Mouse (Mus musculus) CH12.LX (cell line): ENCODE data around the gene Ncbp1. TPM values are rescaled to one million over a fixed set of nuclear protein-coding genes. Genes with fewer than 3 reads are reported as not detected.

Experiments used
- DNase-seq: peaks from one replicate; pipeline ENCODE4 v3.0.0-alpha.2; 2013; ENCODE audit errors: extremely low read depth
- H3K27ac ChIP-seq: 2 replicates; pipeline ENCODE4 v1.5.1; 2012; ENCODE audit warnings: low read depth, mild to moderate bottlenecking, control low read depth, moderate library complexity; ENCODE audit not compliant: insufficient read depth
- H3K27me3 ChIP-seq: replicated peaks from 2 replicates; pipeline ENCODE3; 2012; ENCODE audit warnings: inconsistent platforms
- H3K36me3 ChIP-seq, 2 experiments: replicated peaks in 1 of 2; 2 replicates each; pipeline versions ENCODE3 to v1.6.1; 2012; ENCODE audit warnings: inconsistent platforms in 1 of 2, low read length in 1 of 2, mild to moderate bottlenecking in 1 of 2, mixed read lengths in 1 of 2, moderate library complexity in 1 of 2; ENCODE audit not compliant: control insufficient read depth in 1 of 2, insufficient read depth in 1 of 2
- H3K4me1 ChIP-seq, 2 experiments: 2 replicates each; pipeline ENCODE4 v1.6.1; 2012; ENCODE audit warnings: inconsistent platforms in 1 of 2, moderate library complexity in 1 of 2; ENCODE audit not compliant: insufficient read depth in 2 of 2, control insufficient read depth in 1 of 2
- H3K4me2 ChIP-seq: 2 replicates; pipeline ENCODE4 v1.6.1; 2012; ENCODE audit warnings: low read depth, mild to moderate bottlenecking, control low read depth; ENCODE audit not compliant: poor library complexity, insufficient read depth, severe bottlenecking
- H3K4me3 ChIP-seq, 3 experiments: fragments of 150-350 bp in 1 of 3; sonication (generic) in 1 of 3; replicated peaks in 1 of 3; 2 replicates each; pipeline versions ENCODE3 to v1.5.1; 2011 to 2012; ENCODE audit warnings: low read depth in 2 of 3, low read length in 2 of 3, mild to moderate bottlenecking in 2 of 3, moderate library complexity in 2 of 3, control low read depth in 1 of 3, improper control_type of control experiment in 1 of 3, inconsistent platforms in 1 of 3, mixed read lengths in 1 of 3; ENCODE audit not compliant: poor library complexity in 1 of 3
- H3K79me2 ChIP-seq: replicated peaks from 2 replicates; pipeline ENCODE4 v1.6.1; 2012; ENCODE audit warnings: mild to moderate bottlenecking, moderate library complexity; ENCODE audit not compliant: control insufficient read depth, poor library complexity, insufficient read depth, severe bottlenecking; ENCODE audit errors: extremely low read depth
- H3K9ac ChIP-seq: 2 replicates; pipeline ENCODE4 v1.6.1; 2012; ENCODE audit warnings: low read depth, mild to moderate bottlenecking, control low read depth, moderate library complexity; ENCODE audit not compliant: insufficient read depth
- H3K9me3 ChIP-seq: replicated peaks from 2 replicates; pipeline ENCODE3; 2012; ENCODE audit warnings: low read length, inconsistent platforms, mixed read lengths
- BHLHE40 ChIP-seq: IDR thresholded peaks from 2 replicates; pipeline ENCODE4 v1.6.1; 2011; ENCODE audit warnings: mild to moderate bottlenecking, low read depth, low read length, improper control_type of control experiment
- CTCF ChIP-seq, 2 experiments: IDR thresholded peaks in 1 of 2; conservative IDR thresholded peaks in 1 of 2; 2 replicates each; pipeline ENCODE4 v1.5.1; 2011 to 2012; ENCODE audit warnings: low read depth in 2 of 2, low read length in 2 of 2, improper control_type of control experiment in 1 of 2, inconsistent platforms in 1 of 2, mild to moderate bottlenecking in 1 of 2, moderate library complexity in 1 of 2
- ELF1 ChIP-seq: IDR thresholded peaks from 2 replicates; pipeline ENCODE4 v1.6.1; 2014; ENCODE audit warnings: low read depth, mild to moderate bottlenecking, inconsistent platforms, low read length, improper control_type of control experiment
- GABPA ChIP-seq: IDR thresholded peaks from 2 replicates; pipeline ENCODE4 v1.6.1; 2012; ENCODE audit warnings: low read depth, low read length, improper control_type of control experiment, inconsistent platforms; ENCODE audit not compliant: insufficient replicate concordance
- HCFC1 ChIP-seq: IDR thresholded peaks from 2 replicates; pipeline ENCODE4 v1.6.1; 2012; ENCODE audit warnings: low read depth, mild to moderate bottlenecking, inconsistent platforms, low read length, improper control_type of control experiment
- IRF4 ChIP-seq: IDR thresholded peaks from 2 replicates; pipeline ENCODE4 v1.6.1; 2014; ENCODE audit warnings: low read depth, mild to moderate bottlenecking, inconsistent platforms, low read length, improper control_type of control experiment
- JUN ChIP-seq: IDR thresholded peaks from 2 replicates; pipeline ENCODE4 v1.6.1; 2011; ENCODE audit warnings: low read depth, mild to moderate bottlenecking, low read length, improper control_type of control experiment, moderate library complexity; ENCODE audit not compliant: insufficient read depth
- JUND ChIP-seq: conservative IDR thresholded peaks from 2 replicates; pipeline ENCODE4 v1.6.1; 2011; ENCODE audit warnings: low read depth, low read length, improper control_type of control experiment
- MAFK ChIP-seq: IDR thresholded peaks from 2 replicates; pipeline ENCODE4 v1.6.1; 2011; ENCODE audit warnings: low read length, improper control_type of control experiment; ENCODE audit not compliant: insufficient replicate concordance
- MAX ChIP-seq: IDR thresholded peaks from 2 replicates; pipeline ENCODE4 v1.6.1; 2011; ENCODE audit warnings: low read length, improper control_type of control experiment
- MEF2A ChIP-seq: IDR thresholded peaks from 2 replicates; pipeline ENCODE4 v1.6.1; 2014; ENCODE audit warnings: low read depth, mild to moderate bottlenecking, inconsistent platforms, low read length, improper control_type of control experiment, borderline replicate concordance
- MXI1 ChIP-seq: IDR thresholded peaks from 2 replicates; pipeline ENCODE4 v1.6.1; 2011; ENCODE audit warnings: mild to moderate bottlenecking, low read depth, low read length, improper control_type of control experiment
- MYC ChIP-seq: IDR thresholded peaks from 2 replicates; pipeline ENCODE4 v1.6.1; 2011; ENCODE audit warnings: low read depth, mild to moderate bottlenecking, improper control_type of control experiment, low read length
- NELFE ChIP-seq: IDR thresholded peaks from 2 replicates; pipeline ENCODE4 v1.6.1; 2011; ENCODE audit warnings: low read depth, low read length, improper control_type of control experiment
- NRF1 ChIP-seq: IDR thresholded peaks from 2 replicates; pipeline ENCODE4 v1.6.1; 2014; ENCODE audit warnings: low read depth, mild to moderate bottlenecking, inconsistent platforms, low read length, improper control_type of control experiment, moderate library complexity
- PAX5 ChIP-seq: IDR thresholded peaks from 2 replicates; pipeline ENCODE4 v1.6.1; 2012; ENCODE audit warnings: low read length, inconsistent platforms, mixed read lengths
- TCF12 ChIP-seq: IDR thresholded peaks from 2 replicates; pipeline ENCODE4 v1.6.1; 2014; ENCODE audit warnings: low read depth, mild to moderate bottlenecking, inconsistent platforms, low read length, improper control_type of control experiment
- UBTF ChIP-seq: IDR thresholded peaks from 2 replicates; pipeline ENCODE4 v1.6.1; 2012; ENCODE audit warnings: low read depth, mild to moderate bottlenecking, inconsistent platforms, low read length, improper control_type of control experiment, moderate library complexity
- USF1 ChIP-seq: IDR thresholded peaks from 2 replicates; pipeline ENCODE4 v1.6.1; 2014; ENCODE audit warnings: low read depth, mild to moderate bottlenecking, inconsistent platforms, low read length, improper control_type of control experiment
- ZNF384 ChIP-seq: IDR thresholded peaks from 2 replicates; pipeline ENCODE4 v1.6.1; 2012; ENCODE audit warnings: low read depth, low read length, improper control_type of control experiment, inconsistent platforms
- dilution Hi-C: fragments of 300-500 bp; cut with MboI; formaldehyde crosslinking; loops from 2 replicates; pipeline ENCODE4 v1.14.3; 2020; ENCODE audit warnings: low sequenced_read_pairs; ENCODE audit not compliant: extremely low pct_unique_long_range_greater_than_20kb, extremely low pct_ligation_motif_present
- in situ Hi-C: fragments of 300-500 bp; cut with MboI; formaldehyde crosslinking; loops from 3 replicates; pipeline ENCODE4 v1.14.3; 2019; ENCODE audit warnings: low sequenced_read_pairs, low pct_ligation_motif_present, low pct_unique_long_range_greater_than_20kb, mixed read lengths
- polyA plus RNA-seq: library from polyadenylated mRNA; unstranded; fragments of >175 nt; gene quantifications from 2 replicates; pipeline ENCODE4 v1.2.1, GENCODE M21; 2012; ENCODE audit warnings: low read depth; ENCODE audit not compliant: insufficient read length
- total RNA-seq, 2 experiments: library from RNA; depleted of rRNA; stranded (reverse); fragments of 300-350 nt in 1 of 2; fragments of >200 nt in 1 of 2; gene quantifications; 2 replicates each; pipeline ENCODE4 v1.2.3; 2012 to 2014

The Ncbp1 gene
- total and polyA plus RNA-seq, 3 experiments = 64.7 to 121 (median 88.2) TPM

GRCm38 (mm10) chr4:46195781-46196487, 57.5 kb downstream of the Ncbp1 start, which contains the start of gene Xpa (continued):
- TF ChIP-seq HCFC1 = peak; percentile 69
- TF ChIP-seq MAX = no peak
- TF ChIP-seq TCF12 = peak; percentile 74
- no peak for TF ChIP-seq UBTF
- peak; percentile 93 for TF ChIP-seq NELFE
- TF ChIP-seq JUND = no peak
- no peak for TF ChIP-seq MAFK
- TF ChIP-seq MXI1 = no peak
- TF ChIP-seq PAX5 = no peak
- peak; percentile 90 for TF ChIP-seq ELF1
- 0 out of 2 replicates have a peak, but pooled peaks have one; percentile 16 for TF ChIP-seq IRF4

DNA sequence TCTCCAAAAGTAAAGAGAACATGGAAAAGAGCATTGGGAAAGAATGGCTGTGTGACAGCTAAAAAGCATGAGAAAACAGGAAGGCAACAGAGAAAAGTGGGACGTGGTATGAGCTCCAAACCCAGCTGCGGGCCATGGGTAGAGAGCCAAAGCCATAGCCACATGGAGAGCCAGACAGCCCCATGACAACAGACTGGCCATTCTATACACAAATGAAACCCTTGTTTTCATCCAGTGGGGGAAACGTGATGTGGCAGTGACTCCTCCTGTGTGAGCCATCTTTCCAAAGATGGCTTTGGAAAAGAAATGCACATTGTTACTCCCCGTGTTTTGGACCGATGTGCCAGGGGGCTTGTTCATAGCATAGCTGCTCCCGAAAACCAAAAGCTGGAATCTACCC, 58.1 kb downstream of the Ncbp1 start:
- Histone ChIP-seq H3K4me2 (peak overlapping the region; percentile 44), H3K9me3 (no peaks in the 10 kb centered on the region), H3K36me3 (peaks cover 0 to 6% of the 10 kb centered on the region in 2 experiments), H3K79me2 (no peaks in the 10 kb centered on the region), H3K4me1 (peaks cover 4 to 30% of the 10 kb centered on the region in 2 experiments; a peak in 3 of 4 replicates), H3K27ac (no peak overlapping the region), H3K4me3 (peak overlapping the region; percentile 77 to 98 (median 84)), H3K9ac (peak overlapping the region; percentile 66), H3K27me3 (peaks cover 3% of the 10 kb centered on the region)
- no peak for TF ChIP-seq JUN
- TF ChIP-seq GABPA = no peak
- no peak for TF ChIP-seq BHLHE40
- TF ChIP-seq MYC = 0 out of 2 replicates have a peak, but pooled peaks have one; percentile 10
- no peak for TF ChIP-seq UBTF
- in situ Hi-C loops (no loop called here), dilution Hi-C loops (no loop called here)
- DNase-seq = no peak

GRCm38 (mm10) chr4:46198064-46198463, 59.7 kb downstream of the Ncbp1 start:
- Histone ChIP-seq H3K4me2 (no peak overlapping the region), H3K4me3 (no peak overlapping the region), H3K9ac (no peak overlapping the region), H3K27ac (no peak overlapping the region), H3K79me2 (no peaks in the 10 kb centered on the region), H3K27me3 (peaks cover 3% of the 10 kb centered on the region), H3K9me3 (no peaks in the 10 kb centered on the region), H3K4me1 (peaks cover 4 to 27% of the 10 kb centered on the region in 2 experiments; a peak in 3 of 4 replicates), H3K36me3 (no peaks in the 10 kb centered on the region)
- no peak for TF ChIP-seq ZNF384
- TF ChIP-seq JUN = no peak
- no peak for TF ChIP-seq NRF1
- TF ChIP-seq HCFC1 = no peak
- no peak for TF ChIP-seq MEF2A
- TF ChIP-seq IRF4 = no peak
- TF ChIP-seq GABPA = no peak
- TF ChIP-seq USF1 = no peak
- TF ChIP-seq MXI1 = no peak
- TF ChIP-seq CTCF (conservative IDR thresholded peaks at IDR 0.05 in 1 of 2, IDR thresholded peaks at IDR 0.05 in 1 of 2; ENCODE audit: low read depth in 2 of 2, low read length in 2 of 2) = no peak
- dilution Hi-C loops = no loop called here
- in situ Hi-C loops = no loop called here
- DNase-seq = no peak
